Mouse (Mus musculus) heart, postnatal 36 days (tissue): ENCODE results near the gene Olig3. TPM values are rescaled to one million over a fixed set of nuclear protein-coding genes. Genes with fewer than 3 reads are reported as not detected.

Experiments
- DNase-seq, 2 experiments: peaks; one replicate each; pipeline ENCODE4 v3.0.0; 2021 to 2022
- intact Hi-C: fragments of 180-260 bp; cut with DNase I; formaldehyde crosslinking; loops from one replicate; pipeline ENCODE4 v1.15.1; 2025
- total RNA-seq, 2 experiments: library from RNA; stranded (reverse); gene quantifications; 2 replicates each; pipeline ENCODE4 v1.2.3; 2021

The Olig3 gene
- not detected for total RNA-seq

- DNase-seq = no peak
- intact Hi-C loops = no loop called here
Observed at GRCm38 (mm10) chr10:19356071-19356583, at the start of gene Olig3. Gene Olig3 (plus strand): TSS chr10:19356533.

GRCm38 (mm10) chr10:19309681-19310395, 46.5 kb upstream of the Olig3 start:
- intact Hi-C loops = no loop called here
- DNase-seq = no peak

GRCm38 (mm10) chr10:19310471-19310870, 45.9 kb upstream of the Olig3 start:
- intact Hi-C loops = no loop called here
- DNase-seq = no peak

- intact Hi-C loops = no loop called here
- DNase-seq = no peak
Observed at GRCm38 (mm10) chr10:19317962-19318812, 38.1 kb upstream of the Olig3 start.

GRCm38 (mm10) chr10:19321781-19322180, 34.6 kb upstream of the Olig3 start:
- no peak for DNase-seq
- intact Hi-C loops = no loop called here

- no peak for DNase-seq
Observed at GRCm38 (mm10) chr10:19329191-19329777, 27.0 kb upstream of the Olig3 start.

GRCm38 (mm10) chr10:19333425-19333824, 22.9 kb upstream of the Olig3 start:
- intact Hi-C loops = no loop called here
- DNase-seq = no peak

More at GRCm38 (mm10) chr10:19329191-19329777, 27.0 kb upstream of the Olig3 start:
- intact Hi-C loops = no loop called here

- intact Hi-C loops = no loop called here
- DNase-seq = no peak
Observed at GRCm38 (mm10) chr10:19338695-19339630, 17.4 kb upstream of the Olig3 start.

- intact Hi-C loops = no loop called here
- DNase-seq = no peak
Observed at GRCm38 (mm10) chr10:19344039-19344438, 12.3 kb upstream of the Olig3 start.

- intact Hi-C loops = no loop called here
- DNase-seq = no peak
Observed at GRCm38 (mm10) chr10:19349326-19349725, 7.0 kb upstream of the Olig3 start.

- intact Hi-C loops = no loop called here
- DNase-seq = no peak
Observed at GRCm38 (mm10) chr10:19352006-19352877, 4.1 kb upstream of the Olig3 start.

- intact Hi-C loops = no loop called here
- DNase-seq = no peak
Observed at GRCm38 (mm10) chr10:19352878-19353301, 3.4 kb upstream of the Olig3 start.

GRCm38 (mm10) chr10:19353631-19354030, 2.7 kb upstream of the Olig3 start:
- DNase-seq = no peak
- intact Hi-C loops = no loop called here

GRCm38 (mm10) chr10:19354146-19354545, 2.2 kb upstream of the Olig3 start:
- no peak for DNase-seq
- intact Hi-C loops = no loop called here

- intact Hi-C loops = no loop called here
Observed at GRCm38 (mm10) chr10:19355076-19355475, 1.3 kb upstream of the Olig3 start.

GRCm38 (mm10) chr10:19356720-19357641, 648 bp downstream of the Olig3 start:
- DNase-seq = no peak
- intact Hi-C loops = no loop called here

More at GRCm38 (mm10) chr10:19355076-19355475, 1.3 kb upstream of the Olig3 start:
- no peak for DNase-seq

GRCm38 (mm10) chr10:19357848-19358247, 1.5 kb downstream of the Olig3 start:
- DNase-seq = no peak
- intact Hi-C loops = no loop called here
